Mouse (Mus musculus) heart, embryonic 10.5 days (tissue): Measurements from ENCODE around the gene Rnf150. TPM values are rescaled to one million over a fixed set of nuclear protein-coding genes. Genes with fewer than 3 reads are reported as not detected.

Experiments used
- DNase-seq: peaks from one replicate; pipeline ENCODE4 v3.0.0-alpha.2; 2017; ENCODE audit warnings: low spot score
- H3K27ac ChIP-seq: fragments of 300-500 bp; sonication (generic); 2 replicates; pipeline ENCODE4 v1.5.1; 2016; ENCODE audit warnings: mild to moderate bottlenecking
- H3K27me3 ChIP-seq: fragments of 300-500 bp; sonication (generic); 2 replicates; pipeline ENCODE4 v1.6.1; 2016; ENCODE audit warnings: mild to moderate bottlenecking; ENCODE audit not compliant: poor library complexity, insufficient read depth, severe bottlenecking
- H3K36me3 ChIP-seq: fragments of 300-500 bp; sonication (generic); 2 replicates; pipeline ENCODE4 v1.6.1; 2016; ENCODE audit warnings: mild to moderate bottlenecking, moderate library complexity
- H3K4me1 ChIP-seq: fragments of 300-500 bp; sonication (generic); 2 replicates; pipeline ENCODE4 v1.6.1; 2016; ENCODE audit warnings: mild to moderate bottlenecking
- H3K4me3 ChIP-seq: fragments of 300-500 bp; sonication (generic); 2 replicates; pipeline ENCODE4 v1.5.1; 2016; ENCODE audit warnings: mild to moderate bottlenecking, moderate library complexity
- H3K9me3 ChIP-seq: fragments of 300-500 bp; sonication (generic); 2 replicates; pipeline ENCODE4 v1.6.1; 2016; ENCODE audit warnings: mild to moderate bottlenecking, moderate library complexity
- WGBS: fragments of 180-500 bp; shearing (Covaris S2); methylation state at CpG from one replicate; pipeline ENCODE4 v1.1.7; 2016; 5-methylcytosine and 5-hydroxymethylcytosine counted together
- polyA plus RNA-seq: library from polyadenylated mRNA; unstranded; fragments of >200 nt; fragmentation: Nextera tagmentation; extraction: Ambion mirVana; gene quantifications from 2 replicates; pipeline ENCODE4 v1.2.1, GENCODE M21; 2016

Rnf150 gene
- polyA plus RNA-seq, 1 experiment from 2014 or later, result 0.80 TPM

DNA sequence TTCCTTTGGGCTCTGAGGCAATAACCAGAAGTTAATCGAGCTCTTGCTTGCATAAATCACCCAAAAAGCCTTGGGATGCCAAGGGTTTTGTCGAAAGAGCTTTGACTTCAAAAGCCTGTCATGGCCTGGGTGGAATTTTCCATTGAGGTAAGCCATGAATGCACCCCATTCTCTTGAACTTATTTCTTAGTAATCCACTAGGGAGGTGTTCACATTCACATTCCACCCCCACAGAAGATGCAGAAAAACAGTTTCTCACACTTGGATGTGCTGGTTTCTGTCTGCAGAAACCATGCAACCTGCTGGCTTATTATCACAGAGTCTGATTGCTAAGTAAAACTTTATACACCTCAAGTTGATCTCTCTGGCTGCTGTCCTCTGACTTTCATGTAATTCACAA, 148.1 kb downstream of the Rnf150 start:
- Histone ChIP-seq H3K27me3 (no peaks in the 10 kb centered on the region), H3K27ac (no peak overlapping the region), H3K4me1 (no peaks in the 10 kb centered on the region; the same call in 1 of the 2 replicates), H3K9me3 (no peaks in the 10 kb centered on the region), H3K36me3 (no peaks in the 10 kb centered on the region), H3K4me3 (no peak overlapping the region)
- WGBS, result 68% methylated on average over 2 of the region's 2 CpGs
- DNase-seq, result no peak

DNA sequence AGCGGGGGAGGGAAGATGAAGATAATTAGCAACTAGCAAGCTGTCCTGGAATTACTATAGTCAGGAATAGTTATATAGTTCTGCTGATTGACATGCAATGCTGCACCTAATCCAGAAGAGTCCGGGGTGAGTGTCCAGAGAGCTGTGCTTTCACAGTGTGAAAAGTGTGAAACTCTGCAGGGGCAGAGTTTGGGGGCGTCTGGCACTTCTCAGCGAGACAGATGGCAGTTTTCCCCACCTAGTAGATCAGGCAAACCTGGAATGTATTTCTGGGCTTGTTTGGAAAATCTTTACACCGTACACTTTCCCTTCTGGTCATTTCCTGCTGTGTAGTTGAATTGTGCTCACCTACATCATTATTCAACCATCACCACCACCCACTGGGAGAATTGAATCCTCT, 148.6 kb downstream of the Rnf150 start:
- DNase-seq, result no peak
- Histone ChIP-seq H3K27me3 (no peaks in the 10 kb centered on the region), H3K4me3 (no peak overlapping the region), H3K36me3 (no peaks in the 10 kb centered on the region), H3K27ac (no peak overlapping the region), H3K4me1 (no peaks in the 10 kb centered on the region; the same call in 1 of the 2 replicates), H3K9me3 (no peaks in the 10 kb centered on the region)
- 31% methylated on average over 5 of the region's 5 CpGs for WGBS

DNA sequence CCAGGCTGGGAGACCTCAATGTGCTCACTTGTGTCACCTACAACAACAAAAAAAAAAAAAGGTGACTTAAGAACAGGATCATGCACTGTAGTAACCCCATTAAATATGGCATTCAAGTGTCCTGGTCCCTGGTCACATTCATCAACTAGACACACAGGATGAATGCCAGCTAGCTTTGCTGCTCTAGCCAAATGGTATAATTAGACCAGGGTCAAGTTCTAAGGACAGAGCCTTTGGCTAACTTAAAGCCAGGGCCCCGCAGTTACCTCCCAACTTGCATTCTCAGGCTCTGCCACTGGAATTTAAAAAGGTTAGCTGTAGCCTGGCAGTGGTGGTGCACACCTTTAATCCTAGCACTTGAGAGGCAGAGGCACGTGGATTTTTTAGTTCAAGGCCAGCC, 165.1 kb downstream of the Rnf150 start:
- WGBS, result 57% methylated on average over 2 of the region's 2 CpGs
- Histone ChIP-seq H3K9me3 (no peaks in the 10 kb centered on the region), H3K36me3 (no peaks in the 10 kb centered on the region), H3K27ac (no peak overlapping the region), H3K27me3 (no peaks in the 10 kb centered on the region), H3K4me1 (no peaks in the 10 kb centered on the region), H3K4me3 (no peak overlapping the region)
- DNase-seq, result no peak

DNA sequence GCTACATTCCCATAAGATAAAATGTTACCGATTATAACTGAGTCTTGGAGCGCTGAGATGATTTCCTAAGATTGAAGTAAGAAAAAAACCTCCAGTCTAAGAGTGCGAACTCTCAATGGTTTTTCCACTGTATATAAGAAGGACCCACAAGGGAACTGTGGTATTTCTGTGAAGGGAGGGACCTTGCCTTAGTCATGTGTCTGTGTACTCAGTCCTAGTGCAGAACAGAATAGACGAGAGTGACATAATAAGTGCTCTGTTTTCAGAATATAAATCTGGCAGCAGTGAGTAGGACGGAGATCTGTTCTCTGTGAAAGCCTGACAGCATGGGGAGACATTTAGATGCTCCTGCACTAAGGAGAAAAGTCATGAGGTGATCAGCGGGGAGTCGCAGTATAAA, 169.6 kb downstream of the Rnf150 start:
- no peaks in the 10 kb centered on the region for H3K36me3 ChIP-seq
- no peaks in the 10 kb centered on the region for H3K4me1 ChIP-seq
- no peaks in the 10 kb centered on the region for H3K27me3 ChIP-seq
- H3K4me3 ChIP-seq, result no peak overlapping the region
- H3K27ac ChIP-seq, result no peak overlapping the region
- no peaks in the 10 kb centered on the region for H3K9me3 ChIP-seq
- no peak for DNase-seq
- 59% methylated on average over 7 of the region's 7 CpGs for WGBS

DNA sequence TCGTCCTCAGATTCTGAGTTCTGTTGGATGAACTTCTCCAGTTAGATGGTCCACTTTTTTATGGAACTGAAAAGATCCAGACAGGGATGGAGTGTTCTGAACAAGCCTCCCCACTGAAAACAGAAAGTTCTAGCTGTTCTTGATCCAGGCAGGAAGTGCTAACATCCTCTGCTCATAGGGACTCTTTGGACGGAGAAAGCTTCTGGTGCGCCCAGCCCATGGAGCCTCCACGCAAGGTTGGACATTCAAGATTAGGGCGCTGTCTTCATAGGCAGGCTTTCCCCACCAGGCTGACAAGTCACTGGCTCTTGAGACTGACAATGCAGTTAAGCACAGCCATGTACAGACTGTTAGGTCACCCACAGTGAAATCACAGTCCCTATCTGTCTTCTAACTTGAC, 172.0 kb downstream of the Rnf150 start:
- DNase-seq, result no peak
- H3K4me1 ChIP-seq, result no peaks in the 10 kb centered on the region
- H3K9me3 ChIP-seq, result no peaks in the 10 kb centered on the region
- H3K4me3 ChIP-seq, result no peak overlapping the region
- WGBS, result 81% methylated on average over 5 of the region's 5 CpGs
- H3K27me3 ChIP-seq, result no peaks in the 10 kb centered on the region
- no peak overlapping the region for H3K27ac ChIP-seq
- no peaks in the 10 kb centered on the region for H3K36me3 ChIP-seq

DNA sequence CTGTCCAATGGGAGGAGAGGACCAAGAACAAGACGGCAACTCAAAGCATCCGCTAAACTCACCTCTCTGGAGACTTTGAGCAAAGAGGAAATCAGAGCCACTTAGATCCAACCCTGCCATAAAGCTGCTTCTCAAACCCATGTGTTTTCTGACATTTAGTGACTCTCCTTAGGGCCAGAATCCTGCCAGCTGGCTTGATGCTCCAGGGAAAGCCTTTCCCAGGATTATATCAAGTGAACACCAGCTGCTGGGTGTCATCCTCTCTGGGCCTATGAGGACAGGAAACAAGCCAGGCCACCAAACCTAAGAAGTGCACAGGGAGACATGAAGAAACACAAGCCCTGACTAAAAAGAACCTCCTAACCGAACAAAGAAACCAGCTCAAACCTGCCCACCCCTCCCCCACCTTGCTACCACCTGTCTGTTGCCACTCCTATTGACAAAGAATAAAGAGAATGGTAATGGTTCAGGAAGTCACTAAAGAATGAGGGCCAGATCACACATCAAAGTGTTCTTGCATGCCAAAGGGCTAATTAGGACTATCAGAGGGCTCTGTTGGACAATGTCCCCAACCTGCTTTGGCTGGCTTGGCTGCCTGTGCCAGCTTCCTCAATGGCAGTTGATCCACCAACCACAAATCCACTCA, 173.5 kb downstream of the Rnf150 start:
- 75% methylated on average over 3 of the region's 3 CpGs for WGBS
- H3K27ac ChIP-seq, result no peak overlapping the region
- no peaks in the 10 kb centered on the region for H3K4me1 ChIP-seq
- H3K36me3 ChIP-seq, result no peaks in the 10 kb centered on the region
- H3K27me3 ChIP-seq, result no peaks in the 10 kb centered on the region
- no peaks in the 10 kb centered on the region for H3K9me3 ChIP-seq
- DNase-seq, result no peak
- H3K4me3 ChIP-seq, result no peak overlapping the region

DNA sequence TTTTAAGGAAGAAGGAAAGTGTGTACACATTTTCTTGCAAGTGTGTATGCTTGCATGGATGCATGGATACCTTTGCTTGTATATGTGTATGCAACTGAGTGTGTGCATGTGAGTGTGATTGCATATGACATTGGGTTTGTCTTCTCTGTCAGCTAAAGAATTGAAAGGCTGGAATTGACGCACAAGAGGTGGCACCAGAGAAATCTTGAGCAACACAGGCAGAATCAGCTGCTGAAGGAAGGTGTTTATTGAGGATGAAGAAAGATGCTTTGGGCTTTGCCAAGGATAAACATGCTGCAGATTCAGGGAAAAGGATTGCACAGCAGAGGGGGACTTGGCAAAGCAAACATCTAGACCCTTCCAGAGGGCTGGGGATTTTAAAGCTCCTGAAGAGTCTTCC, 174.2 kb downstream of the Rnf150 start:
- 92% methylated on average over 1 of the region's 1 CpGs for WGBS
- no peak for DNase-seq
- H3K27ac ChIP-seq, result no peak overlapping the region
- H3K36me3 ChIP-seq, result no peaks in the 10 kb centered on the region
- no peaks in the 10 kb centered on the region for H3K27me3 ChIP-seq
- no peak overlapping the region for H3K4me3 ChIP-seq
- no peaks in the 10 kb centered on the region for H3K4me1 ChIP-seq
- H3K9me3 ChIP-seq, result no peaks in the 10 kb centered on the region

DNA sequence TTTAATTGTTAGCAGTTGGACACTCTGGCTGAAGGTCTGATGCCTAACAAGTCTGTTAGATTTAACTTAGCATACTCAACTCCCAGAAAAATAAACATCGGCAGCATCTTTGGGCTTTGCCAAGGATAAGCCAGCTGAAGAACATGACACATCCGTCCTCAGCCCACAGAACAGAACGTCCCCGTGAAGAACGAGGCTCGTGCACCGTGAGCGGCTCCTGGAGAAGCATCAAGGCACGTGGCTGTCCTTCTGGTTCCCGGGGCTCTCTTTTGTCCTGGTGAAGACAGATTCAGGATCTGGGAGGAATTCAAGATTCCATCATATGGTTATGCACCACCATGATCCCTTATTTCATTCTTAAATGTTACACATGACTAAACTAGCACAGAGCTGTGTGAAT, 175.4 kb downstream of the Rnf150 start:
- Histone ChIP-seq H3K27ac (no peak overlapping the region), H3K36me3 (no peaks in the 10 kb centered on the region), H3K27me3 (no peaks in the 10 kb centered on the region), H3K4me1 (no peaks in the 10 kb centered on the region), H3K4me3 (no peak overlapping the region), H3K9me3 (no peaks in the 10 kb centered on the region)
- 82% methylated on average over 10 of the region's 10 CpGs for WGBS
- DNase-seq, result no peak

DNA sequence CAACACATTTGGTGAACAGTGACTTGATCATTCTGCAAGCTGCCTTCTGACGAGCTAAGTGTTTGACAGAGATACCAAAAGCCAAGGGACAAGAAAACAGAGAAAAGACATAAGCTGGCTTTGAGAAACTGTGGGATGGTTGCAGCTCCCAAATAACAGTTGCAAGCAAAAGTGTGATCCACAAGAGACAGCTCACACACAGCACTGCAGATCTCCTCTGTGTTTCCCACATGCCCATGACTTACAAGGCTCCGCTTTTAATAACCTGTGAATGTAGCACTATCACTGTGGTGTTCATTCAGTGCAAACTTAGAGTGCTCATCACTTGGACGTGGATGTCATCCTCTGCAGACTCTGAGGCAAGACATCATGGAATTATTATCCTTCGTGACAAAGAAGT, 178.3 kb downstream of the Rnf150 start:
- Histone ChIP-seq H3K9me3 (no peaks in the 10 kb centered on the region), H3K27ac (no peak overlapping the region), H3K27me3 (no peaks in the 10 kb centered on the region), H3K4me3 (no peak overlapping the region), H3K4me1 (no peaks in the 10 kb centered on the region), H3K36me3 (no peaks in the 10 kb centered on the region)
- peak; percentile 17 for DNase-seq
- 71% methylated on average over 4 of the region's 4 CpGs for WGBS

DNA sequence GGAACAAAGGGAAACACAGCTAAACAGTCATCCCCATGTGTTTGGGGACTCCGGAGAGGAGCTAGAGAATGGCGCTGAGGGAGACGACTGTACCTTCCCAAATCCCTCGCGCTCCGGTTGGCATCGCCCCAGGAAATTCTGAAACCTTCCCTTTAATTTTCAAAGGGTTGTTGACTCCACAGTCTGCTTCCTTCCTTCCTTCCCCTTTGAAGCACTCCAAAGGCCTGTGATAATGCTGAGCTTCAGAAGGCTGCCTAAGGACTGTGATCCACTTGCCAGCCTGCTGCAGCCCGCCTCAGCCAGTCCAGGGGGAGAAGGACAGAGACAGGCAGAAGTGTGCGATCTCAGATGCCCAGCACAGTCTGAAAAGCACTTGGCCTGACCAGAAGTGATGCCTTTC, 183.8 kb downstream of the Rnf150 start:
- no peaks in the 10 kb centered on the region for H3K27me3 ChIP-seq
- 76% methylated on average over 9 of the region's 9 CpGs for WGBS
- no peaks in the 10 kb centered on the region for H3K9me3 ChIP-seq
- no peak overlapping the region for H3K4me3 ChIP-seq
- peaks cover 9% of the 10 kb centered on the region; the same call in 1 of the 2 replicates for H3K4me1 ChIP-seq
- no peaks in the 10 kb centered on the region for H3K36me3 ChIP-seq
- H3K27ac ChIP-seq, result no peak overlapping the region
- no peak for DNase-seq

DNA sequence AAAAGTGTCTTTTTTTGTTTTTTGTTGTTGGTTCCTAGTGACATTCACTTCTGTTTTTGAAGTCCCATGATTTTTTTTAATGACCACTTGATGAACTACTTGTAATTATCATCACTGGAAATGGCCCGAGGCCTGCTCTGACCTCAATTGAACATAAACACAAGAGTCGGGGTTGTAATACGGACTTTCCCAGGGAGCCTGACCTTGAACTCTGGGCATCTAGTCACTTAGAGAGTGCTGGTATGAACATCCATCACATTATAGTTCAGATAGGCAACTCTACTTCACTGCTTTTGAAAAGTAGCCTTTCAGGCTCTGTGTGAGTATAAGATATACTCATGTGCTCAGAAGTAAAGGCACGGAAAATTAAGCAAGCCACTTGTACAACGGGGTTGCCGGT, 185.4 kb downstream of the Rnf150 start:
- Histone ChIP-seq H3K9me3 (no peaks in the 10 kb centered on the region), H3K27me3 (no peaks in the 10 kb centered on the region), H3K27ac (no peak overlapping the region), H3K4me1 (peaks cover 9% of the 10 kb centered on the region; the same call in 1 of the 2 replicates), H3K36me3 (no peaks in the 10 kb centered on the region), H3K4me3 (no peak overlapping the region)
- DNase-seq, result no peak
- WGBS, result 75% methylated on average over 6 of the region's 6 CpGs

DNA sequence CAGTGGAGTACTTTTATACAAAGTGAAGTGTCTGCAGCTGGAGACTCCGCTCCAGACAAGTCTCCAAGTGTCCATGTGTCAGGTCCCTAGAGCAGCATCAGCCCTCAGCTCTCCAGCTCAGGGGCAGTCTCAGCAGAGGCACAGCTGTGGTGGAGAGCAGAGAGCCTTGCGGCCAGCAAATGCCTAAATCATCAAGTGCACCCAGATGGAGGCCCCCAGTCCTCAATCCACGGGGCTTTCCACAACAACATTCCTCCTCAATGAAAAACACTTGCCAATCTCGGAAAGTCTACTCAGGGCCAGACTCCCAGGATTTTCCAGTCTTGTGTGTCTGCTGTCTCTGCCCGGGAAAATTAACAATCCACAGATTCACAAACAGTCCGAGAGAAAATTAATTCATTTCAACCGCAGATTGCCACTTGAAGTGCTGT, 186.0 kb downstream of the Rnf150 start:
- H3K4me1 ChIP-seq, result peaks cover 9% of the 10 kb centered on the region; the same call in 1 of the 2 replicates
- H3K9me3 ChIP-seq, result no peaks in the 10 kb centered on the region
- no peak overlapping the region for H3K4me3 ChIP-seq
- no peak overlapping the region for H3K27ac ChIP-seq
- 51% methylated on average over 7 of the region's 7 CpGs for WGBS
- no peak for DNase-seq
- no peaks in the 10 kb centered on the region for H3K27me3 ChIP-seq
- no peaks in the 10 kb centered on the region for H3K36me3 ChIP-seq

DNA sequence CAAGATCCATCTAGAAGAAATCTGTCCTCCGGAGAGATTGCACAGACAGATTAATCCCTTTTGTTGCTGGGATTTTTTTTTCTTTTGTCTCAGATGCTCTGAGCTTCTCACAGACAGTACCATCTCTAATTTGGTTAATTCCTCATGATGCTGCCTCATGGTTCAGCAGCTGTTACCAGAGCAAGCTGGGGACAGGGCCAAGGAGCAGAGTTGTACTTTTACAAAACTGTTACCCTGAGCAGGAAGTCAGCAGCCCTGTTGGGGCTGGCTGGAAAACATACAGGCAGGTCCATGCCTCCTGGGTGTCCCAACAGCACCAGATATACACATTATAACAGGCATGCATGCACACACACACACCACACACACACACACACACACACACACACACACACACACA, 186.5 kb downstream of the Rnf150 start:
- no peak overlapping the region for H3K27ac ChIP-seq
- no peak for DNase-seq
- WGBS, result 72% methylated on average over 1 of the region's 1 CpGs

DNA sequence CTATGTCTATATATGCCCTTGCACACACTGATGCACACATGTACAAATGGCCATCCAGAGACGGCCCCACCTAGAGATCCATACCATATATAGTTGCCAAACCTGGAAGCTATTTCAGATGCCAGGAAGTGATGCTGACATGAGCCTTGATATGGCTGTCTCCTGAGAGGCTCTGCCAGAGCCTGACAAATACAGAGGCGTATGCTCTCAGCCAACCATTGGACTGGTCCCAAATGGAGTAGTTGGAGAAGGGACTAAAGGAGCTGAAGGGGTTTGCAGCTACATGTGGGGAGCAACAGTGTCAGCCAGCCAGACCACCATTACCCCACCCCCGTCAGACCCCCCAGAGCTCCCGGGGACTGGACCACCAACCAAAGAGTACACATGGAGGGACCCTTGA, 189.7 kb downstream of the Rnf150 start:
- no peak for DNase-seq
- Histone ChIP-seq H3K27ac (no peak overlapping the region), H3K27me3 (no peaks in the 10 kb centered on the region), H3K4me3 (no peak overlapping the region), H3K9me3 (no peaks in the 10 kb centered on the region), H3K4me1 (peaks cover 13% of the 10 kb centered on the region), H3K36me3 (no peaks in the 10 kb centered on the region)
- WGBS, result 89% methylated on average over 4 of the region's 4 CpGs

More for the DNA sequence above, 186.5 kb downstream of the Rnf150 start:
- H3K4me3 ChIP-seq, result no peak overlapping the region
- no peaks in the 10 kb centered on the region for H3K9me3 ChIP-seq
- peaks cover 9% of the 10 kb centered on the region; the same call in 1 of the 2 replicates for H3K4me1 ChIP-seq
- no peaks in the 10 kb centered on the region for H3K27me3 ChIP-seq
- H3K36me3 ChIP-seq, result no peaks in the 10 kb centered on the region
